Mouse (Mus musculus) kidney, adult 2 months (tissue): ENCODE results near the gene Jade1.

Experiments
- CTCF ChIP-seq: fragments of 200-500 bp; conservative IDR thresholded peaks from 2 replicates; pipeline ENCODE4 v1.5.1; 2011; ENCODE audit warnings: low read depth, mild to moderate bottlenecking, control low read depth, low read length, moderate library complexity, mixed read lengths; ENCODE audit not compliant: insufficient read depth, insufficient read length
- POLR2A ChIP-seq: fragments of 200-500 bp; IDR thresholded peaks from one replicate; pipeline ENCODE4 v1.6.1; 2011; ENCODE audit warnings: low read depth, low read length, control low read depth

DNA sequence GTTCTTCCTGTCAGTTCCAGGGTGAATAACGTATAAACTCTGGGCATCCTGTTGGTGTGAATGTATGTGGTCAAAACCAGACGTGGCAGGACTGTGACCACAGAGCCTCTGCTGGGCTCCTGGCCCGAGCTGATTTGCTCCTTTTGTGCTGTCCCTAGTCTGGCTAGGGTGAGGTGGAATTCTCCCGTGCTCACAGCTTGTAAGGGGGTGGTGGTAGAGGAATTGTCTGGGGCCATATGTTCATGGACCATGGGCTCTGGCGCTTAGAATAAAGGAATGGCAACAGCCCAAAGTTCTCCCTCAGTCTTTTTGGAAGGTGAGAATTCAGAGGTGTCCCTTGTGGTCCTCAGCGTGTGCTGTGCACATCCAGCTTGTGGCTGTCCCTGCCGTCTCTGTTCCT is 37.3 kb downstream of the Jade1 start:
- TF ChIP-seq POLR2A (no peak), CTCF (no peak)
